Mouse (Mus musculus) embryonic facial prominence, embryonic 15.5 days (tissue): Measurements from ENCODE around the gene Tmem185b. TPM values are rescaled to one million over a fixed set of nuclear protein-coding genes. Genes with fewer than 3 reads are reported as not detected.

Source experiments
- ATAC-seq: fragments of 200-750 bp; cut with Nextera tagmentation; 2 replicates; pipeline ENCODE4 v1.8.0; 2017; ENCODE audit warnings: low read depth, moderate TSS enrichment; ENCODE audit not compliant: insufficient number of reproducible peaks, low FRiP score, low TSS enrichment
- H3K27ac ChIP-seq: fragments of 300-500 bp; sonication (generic); replicated peaks from 2 replicates; pipeline ENCODE4 v1.5.1; 2015; ENCODE audit warnings: mild to moderate bottlenecking, inconsistent platforms
- H3K27me3 ChIP-seq: fragments of 300-500 bp; sonication (generic); 2 replicates; pipeline ENCODE4 v1.6.1; 2015; ENCODE audit warnings: inconsistent platforms
- H3K36me3 ChIP-seq: fragments of 300-500 bp; sonication (generic); 2 replicates; pipeline ENCODE4 v1.6.1; 2015; ENCODE audit warnings: mild to moderate bottlenecking, inconsistent platforms
- H3K4me1 ChIP-seq: fragments of 300-500 bp; sonication (generic); 2 replicates; pipeline ENCODE4 v1.6.1; 2015; ENCODE audit warnings: inconsistent platforms
- H3K4me2 ChIP-seq: fragments of 300-500 bp; sonication (generic); replicated peaks from 2 replicates; pipeline ENCODE4 v1.6.1; 2015; ENCODE audit warnings: mild to moderate bottlenecking, inconsistent platforms
- H3K4me3 ChIP-seq: fragments of 300-500 bp; sonication (generic); replicated peaks from 2 replicates; pipeline ENCODE4 v1.5.1; 2015; ENCODE audit warnings: mild to moderate bottlenecking, inconsistent platforms
- H3K9ac ChIP-seq: fragments of 300-500 bp; sonication (generic); 2 replicates; pipeline ENCODE4 v1.6.1; 2015; ENCODE audit warnings: inconsistent platforms
- H3K9me3 ChIP-seq: fragments of 300-500 bp; sonication (generic); replicated peaks from 2 replicates; pipeline ENCODE4 v1.6.1; 2016; ENCODE audit warnings: inconsistent platforms
- WGBS: fragments of 180-500 bp; shearing (Covaris S2); methylation state at CpG from one replicate; pipeline ENCODE4 v1.1.7; 2015; 5-methylcytosine and 5-hydroxymethylcytosine counted together
- polyA plus RNA-seq: library from polyadenylated mRNA; unstranded; fragments of >200 nt; fragmentation: Nextera tagmentation; extraction: Ambion mirVana; gene quantifications from 2 replicates; pipeline ENCODE4 v1.2.1, GENCODE M21; 2015

Tmem185b gene
- polyA plus RNA-seq, 1 experiment from 2014 or later: 23.5 TPM

- peak overlapping the region; percentile 77 for H3K4me2 ChIP-seq
- H3K36me3 ChIP-seq: peaks cover 7% of the 10 kb centered on the region; the same call in 1 of the 2 replicates
- peak overlapping the region; percentile 81 for H3K27ac ChIP-seq
- peaks cover 33% of the 10 kb centered on the region for H3K4me1 ChIP-seq
- peak overlapping the region; percentile 88 for H3K4me3 ChIP-seq
- peak overlapping the region; percentile 62 for H3K9ac ChIP-seq
- 12% methylated on average over 5 of the region's 5 CpGs for WGBS
- no peak for ATAC-seq
- H3K9me3 ChIP-seq: no peaks in the 10 kb centered on the region
- 0 out of 2 replicates have a peak, but pooled peaks cover 3% of the 10 kb centered on the region for H3K27me3 ChIP-seq
These were observed 22.2 kb upstream of the Tmem185b start for GRCm38 (mm10) chr1:119503808-119504207.

GRCm38 (mm10) chr1:119504260-119505062, 21.5 kb upstream of the Tmem185b start, which contains the start of gene Ralb:
Ralb (minus strand) TSS chr1:119504794.
- no peaks in the 10 kb centered on the region for H3K9me3 ChIP-seq
- H3K36me3 ChIP-seq: peaks cover 7% of the 10 kb centered on the region; the same call in 1 of the 2 replicates
- H3K27me3 ChIP-seq: 0 out of 2 replicates have a peak, but pooled peaks cover 3% of the 10 kb centered on the region
- peaks cover 32% of the 10 kb centered on the region for H3K4me1 ChIP-seq
- H3K4me3 ChIP-seq: peak within 1 kb of the TSS; percentile 88
- ATAC-seq: peak; percentile 97
- peak within 1 kb of the TSS; percentile 62 for H3K9ac ChIP-seq
- WGBS: under 1% methylated on average over 56 of the region's 57 CpGs
- H3K27ac ChIP-seq: peak within 1 kb of the TSS; percentile 81
- peak within 1 kb of the TSS; percentile 77 for H3K4me2 ChIP-seq

GRCm38 (mm10) chr1:119505951-119506350, 20.0 kb upstream of the Tmem185b start:
- Histone ChIP-seq H3K27me3 (0 out of 2 replicates have a peak, but pooled peaks cover 3% of the 10 kb centered on the region), H3K4me3 (no peak overlapping the region), H3K27ac (no peak overlapping the region), H3K36me3 (0 out of 2 replicates have a peak, but pooled peaks cover 2% of the 10 kb centered on the region), H3K4me2 (no peak overlapping the region), H3K9me3 (no peaks in the 10 kb centered on the region), H3K4me1 (peaks cover 32% of the 10 kb centered on the region), H3K9ac (no peak overlapping the region)
- 84% methylated on average over 3 of the region's 3 CpGs for WGBS
- no peak for ATAC-seq

- Histone ChIP-seq H3K9ac (no peak overlapping the region), H3K36me3 (no peaks in the 10 kb centered on the region), H3K27ac (peak overlapping the region; percentile 12; the same call in 1 of the 2 replicates), H3K9me3 (no peaks in the 10 kb centered on the region), H3K4me3 (no peak overlapping the region), H3K4me2 (no peak overlapping the region), H3K4me1 (peaks cover 21% of the 10 kb centered on the region), H3K27me3 (0 out of 2 replicates have a peak, but pooled peaks cover 3% of the 10 kb centered on the region)
- WGBS: 30% methylated on average over 4 of the region's 4 CpGs
- no peak for ATAC-seq
These were observed 17.4 kb upstream of the Tmem185b start for GRCm38 (mm10) chr1:119508548-119508947.

- Histone ChIP-seq H3K4me1 (peaks cover 15% of the 10 kb centered on the region), H3K4me2 (no peak overlapping the region), H3K9me3 (no peaks in the 10 kb centered on the region), H3K9ac (no peak overlapping the region), H3K36me3 (no peaks in the 10 kb centered on the region), H3K4me3 (no peak overlapping the region), H3K27ac (no peak overlapping the region), H3K27me3 (0 out of 2 replicates have a peak, but pooled peaks cover 3% of the 10 kb centered on the region)
- 76% methylated on average over 7 of the region's 7 CpGs for WGBS
- ATAC-seq: no peak
These were observed 16.5 kb upstream of the Tmem185b start for GRCm38 (mm10) chr1:119509474-119509873.

- Histone ChIP-seq H3K4me1 (peaks cover 8% of the 10 kb centered on the region), H3K36me3 (no peaks in the 10 kb centered on the region), H3K27me3 (0 out of 2 replicates have a peak, but pooled peaks cover 3% of the 10 kb centered on the region), H3K4me2 (no peak overlapping the region), H3K9me3 (no peaks in the 10 kb centered on the region), H3K4me3 (no peak overlapping the region), H3K27ac (no peak overlapping the region), H3K9ac (no peak overlapping the region)
- 58% methylated on average over 9 of the region's 9 CpGs for WGBS
- no peak for ATAC-seq
These were observed 15.6 kb upstream of the Tmem185b start for GRCm38 (mm10) chr1:119510409-119510808.

- WGBS: 55% methylated on average over 8 of the region's 8 CpGs
- Histone ChIP-seq H3K9me3 (no peaks in the 10 kb centered on the region), H3K27ac (no peak overlapping the region), H3K4me1 (peaks cover 6% of the 10 kb centered on the region; the same call in 1 of the 2 replicates), H3K9ac (no peak overlapping the region), H3K27me3 (0 out of 2 replicates have a peak, but pooled peaks cover 3% of the 10 kb centered on the region), H3K4me3 (no peak overlapping the region), H3K36me3 (no peaks in the 10 kb centered on the region), H3K4me2 (no peak overlapping the region)
- no peak for ATAC-seq
These were observed 15.1 kb upstream of the Tmem185b start for GRCm38 (mm10) chr1:119510857-119511256.

- H3K4me2 ChIP-seq: no peak overlapping the region
- no peak overlapping the region for H3K4me3 ChIP-seq
- no peaks in the 10 kb centered on the region for H3K36me3 ChIP-seq
- H3K27ac ChIP-seq: no peak overlapping the region
- WGBS: 76% methylated on average over 7 of the region's 7 CpGs
- no peak overlapping the region for H3K9ac ChIP-seq
- no peaks in the 10 kb centered on the region for H3K27me3 ChIP-seq
- no peaks in the 10 kb centered on the region for H3K4me1 ChIP-seq
- no peak for ATAC-seq
- no peaks in the 10 kb centered on the region for H3K9me3 ChIP-seq
These were observed 7.9 kb upstream of the Tmem185b start for GRCm38 (mm10) chr1:119518060-119518459.

- no peaks in the 10 kb centered on the region for H3K36me3 ChIP-seq
- no peak for ATAC-seq
- no peak overlapping the region for H3K4me2 ChIP-seq
- H3K27ac ChIP-seq: no peak overlapping the region
- no peaks in the 10 kb centered on the region for H3K4me1 ChIP-seq
- no peak overlapping the region for H3K9ac ChIP-seq
- H3K9me3 ChIP-seq: no peaks in the 10 kb centered on the region
- no peaks in the 10 kb centered on the region for H3K27me3 ChIP-seq
- no peak overlapping the region for H3K4me3 ChIP-seq
These were observed 7.2 kb upstream of the Tmem185b start for GRCm38 (mm10) chr1:119518786-119519185.

GRCm38 (mm10) chr1:119519286-119519685, 6.7 kb upstream of the Tmem185b start:
- H3K4me1 ChIP-seq: no peaks in the 10 kb centered on the region
- no peak for ATAC-seq
- H3K27ac ChIP-seq: no peak overlapping the region
- H3K36me3 ChIP-seq: no peaks in the 10 kb centered on the region
- H3K27me3 ChIP-seq: no peaks in the 10 kb centered on the region
- no peaks in the 10 kb centered on the region for H3K9me3 ChIP-seq
- WGBS: 65% methylated on average over 6 of the region's 6 CpGs
- no peak overlapping the region for H3K9ac ChIP-seq
- H3K4me3 ChIP-seq: no peak overlapping the region
- H3K4me2 ChIP-seq: no peak overlapping the region

- Histone ChIP-seq H3K27ac (no peak overlapping the region), H3K36me3 (no peaks in the 10 kb centered on the region), H3K4me1 (peaks cover 12% of the 10 kb centered on the region), H3K9ac (no peak overlapping the region), H3K27me3 (no peaks in the 10 kb centered on the region), H3K4me3 (no peak overlapping the region), H3K4me2 (no peak overlapping the region), H3K9me3 (no peaks in the 10 kb centered on the region)
- WGBS: 37% methylated on average over 2 of the region's 2 CpGs
- no peak for ATAC-seq
These were observed 4.9 kb upstream of the Tmem185b start for GRCm38 (mm10) chr1:119521029-119521428.
